Mouse (Mus musculus) right cerebral cortex, postnatal 25 days (tissue): Measurements from ENCODE around the gene Chd2.

Experiments
- DNase-seq: peaks from one replicate; pipeline ENCODE4 v3.0.0; 2022

Gene Chd2

GRCm38 (mm10) chr7:73434336-73434677 lies 107.3 kb downstream of the Chd2 start:
- no peak for DNase-seq

- DNase-seq, result no peak
Measured at GRCm38 (mm10) chr7:73433637-73434335, 107.8 kb downstream of the Chd2 start.

GRCm38 (mm10) chr7:73428525-73428924 lies 113.1 kb downstream of the Chd2 start:
- DNase-seq, result no peak

- no peak for DNase-seq
Measured at GRCm38 (mm10) chr7:73427794-73428193, 113.8 kb downstream of the Chd2 start.

GRCm38 (mm10) chr7:73426752-73427386 lies 114.8 kb downstream of the Chd2 start:
- no peak for DNase-seq

- DNase-seq, result no peak
Measured at GRCm38 (mm10) chr7:73426235-73426634, 115.4 kb downstream of the Chd2 start.

- DNase-seq, result no peak
Measured at GRCm38 (mm10) chr7:73425451-73425850, 116.2 kb downstream of the Chd2 start.

- no peak for DNase-seq
Measured at GRCm38 (mm10) chr7:73424705-73425104, 116.9 kb downstream of the Chd2 start.

- no peak for DNase-seq
Measured at GRCm38 (mm10) chr7:73424243-73424642, 117.4 kb downstream of the Chd2 start.

GRCm38 (mm10) chr7:73423236-73423635 lies 118.4 kb downstream of the Chd2 start:
- DNase-seq, result peak; percentile 60

GRCm38 (mm10) chr7:73422223-73423113 lies 119.2 kb downstream of the Chd2 start:
- DNase-seq, result peak; percentile 80

- DNase-seq, result no peak
Measured at GRCm38 (mm10) chr7:73421278-73422015, 120.2 kb downstream of the Chd2 start.

GRCm38 (mm10) chr7:73420827-73421226 lies 120.8 kb downstream of the Chd2 start:
- DNase-seq, result no peak

- DNase-seq, result no peak
Measured at GRCm38 (mm10) chr7:73419375-73419774, 122.3 kb downstream of the Chd2 start.

GRCm38 (mm10) chr7:73414192-73414591 lies 127.4 kb downstream of the Chd2 start:
- DNase-seq, result no peak

- DNase-seq, result no peak
Measured at GRCm38 (mm10) chr7:73412419-73412818, 129.2 kb downstream of the Chd2 start.

GRCm38 (mm10) chr7:73411986-73412385 lies 129.6 kb downstream of the Chd2 start:
- no peak for DNase-seq

GRCm38 (mm10) chr7:73411523-73411922 lies 130.1 kb downstream of the Chd2 start:
- no peak for DNase-seq

- no peak for DNase-seq
Measured at GRCm38 (mm10) chr7:73405550-73405949, 136.1 kb downstream of the Chd2 start.

GRCm38 (mm10) chr7:73403538-73403937 lies 138.1 kb downstream of the Chd2 start:
- DNase-seq, result no peak

- DNase-seq, result no peak
Measured at GRCm38 (mm10) chr7:73402671-73403070, 139.0 kb downstream of the Chd2 start.

GRCm38 (mm10) chr7:73402106-73402505 lies 139.5 kb downstream of the Chd2 start:
- no peak for DNase-seq
